Mouse (Mus musculus) gonadal fat pad, adult 2 months (tissue): ENCODE measurements at regions not wholly inside any gene's neighbourhood (a gene's known extent, or its start where the extent isn't known, plus 50 kb on each side); places are given as distances from the start of the nearest gene placed in this dataset.
"Not testable (repeated sequence)": the region's sequence is repeated elsewhere in the genome, so short reads cannot be mapped to it uniquely, and the experiment has no call there.

ENCODE experiments used
- DNase-seq: peaks from one replicate; pipeline ENCODE4 v3.0.0-alpha.2; 2012; ENCODE audit warnings: low read depth

GRCm38 (mm10) chr1:73644394-73644793, 479.9 kb downstream of the Tns1 start:
- DNase-seq = no peak

- no peak for DNase-seq
Observed at GRCm38 (mm10) chr1:73643431-73643830, 480.8 kb downstream of the Tns1 start.

- no peak for DNase-seq
Observed at GRCm38 (mm10) chr1:73642691-73643109, 481.5 kb downstream of the Tns1 start.

- no peak for DNase-seq
Observed at GRCm38 (mm10) chr1:73641456-73641855, 482.8 kb downstream of the Tns1 start.

- no peak for DNase-seq
Observed at GRCm38 (mm10) chr1:73640726-73641451, 483.4 kb downstream of the Tns1 start.

GRCm38 (mm10) chr1:73635709-73636108, 488.5 kb downstream of the Tns1 start:
- DNase-seq = no peak

- no peak for DNase-seq
Observed at GRCm38 (mm10) chr1:73634871-73635270, 489.4 kb downstream of the Tns1 start.

GRCm38 (mm10) chr1:73633071-73633470, 491.2 kb downstream of the Tns1 start:
- DNase-seq = no peak

GRCm38 (mm10) chr1:73630363-73630762, 493.9 kb downstream of the Tns1 start:
- no peak for DNase-seq

GRCm38 (mm10) chr1:73625365-73625764, 498.9 kb downstream of the Tns1 start:
- DNase-seq = no peak

- not testable (repeated sequence) for DNase-seq
Observed at GRCm38 (mm10) chr1:73621121-73621520, 503.1 kb downstream of the Tns1 start.

GRCm38 (mm10) chr1:73618551-73619170, 505.6 kb downstream of the Tns1 start:
- DNase-seq = no peak

- no peak for DNase-seq
Observed at GRCm38 (mm10) chr1:73593653-73594385, 530.4 kb downstream of the Tns1 start.

GRCm38 (mm10) chr1:73591342-73592099, 532.7 kb downstream of the Tns1 start:
- DNase-seq = no peak

- no peak for DNase-seq
Observed at GRCm38 (mm10) chr1:73579680-73580079, 544.6 kb downstream of the Tns1 start.

GRCm38 (mm10) chr1:73577019-73577418, 547.2 kb downstream of the Tns1 start:
- no peak for DNase-seq

- DNase-seq = no peak
Observed at GRCm38 (mm10) chr1:73575694-73576093, 548.6 kb downstream of the Tns1 start.

GRCm38 (mm10) chr1:73570944-73571343, 553.3 kb downstream of the Tns1 start:
- DNase-seq = no peak

GRCm38 (mm10) chr1:73566770-73567169, 551.1 kb upstream of the Tnp1 start:
- no peak for DNase-seq

GRCm38 (mm10) chr1:73560594-73560993, 544.9 kb upstream of the Tnp1 start:
- no peak for DNase-seq

GRCm38 (mm10) chr1:73547877-73548276, 532.2 kb upstream of the Tnp1 start:
- DNase-seq = no peak

GRCm38 (mm10) chr1:73545401-73545800, 529.7 kb upstream of the Tnp1 start:
- DNase-seq = no peak
